Comparison of ENCODE assay signal across 25 mouse cellular contexts in the genomic region with DNA sequence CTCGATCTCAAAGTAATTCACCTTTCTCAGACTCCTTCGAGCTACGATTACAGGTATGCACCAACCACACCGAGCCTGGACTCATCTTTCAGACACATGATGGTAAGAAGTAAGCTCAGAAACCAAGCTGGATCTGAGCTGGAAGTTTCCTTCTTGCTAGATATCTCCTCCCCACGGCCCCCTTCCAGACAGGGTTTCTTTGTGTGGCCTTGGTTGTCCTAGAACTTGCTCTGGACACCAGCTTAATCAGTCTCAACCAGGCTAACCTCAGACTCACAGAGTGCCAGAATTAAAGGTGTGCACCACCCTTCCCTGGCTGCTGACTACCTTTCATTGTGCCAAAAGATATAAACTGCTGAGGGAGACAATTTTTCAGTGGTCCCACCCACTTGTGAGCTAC. TPM values are rescaled to one million over a fixed set of nuclear protein-coding genes. Genes with fewer than 3 reads are reported as not detected.
A peak's percentile ranks its signal among the peaks of the same experiment; 100 is the strongest.
DNase-seq lines count a peak whose midpoint lies in the region; ATAC-seq and TF ChIP-seq lines count a peak whose summit lies in the region.
"Had no signal": no experiment of that assay in that cellular context is flagged by ENCODE, and none has a peak within 500 bp of the region (broad histone marks: within the 10 kb centered on the region; RNA-seq: fewer than 3 reads in every experiment).

No protein-coding gene starts in this region.

- peaks cover 5% of the 10 kb centered on the region for H3K4me1 ChIP-seq in testis, adult 2 months (ENCODE audit: control insufficient read depth, insufficient read depth, low read length)
- peaks cover 5% of the 10 kb centered on the region for H3K4me1 ChIP-seq in stomach, postnatal 0 days (replicated peaks; ENCODE audit: control insufficient read depth, insufficient read depth)

- no peak overlapping the region for H3K9ac ChIP-seq in stomach, postnatal 0 days (ENCODE audit: low read length)
- H3K9ac ChIP-seq: embryonic facial prominence, embryonic 13.5 days; embryonic facial prominence, embryonic 15.5 days; forebrain, embryonic 13.5 days; forebrain, embryonic 15.5 days; forebrain, postnatal 0 days had no signal

- WGBS in stomach, postnatal 0 days, result 96% methylated on average over 5 of the region's 5 CpGs

- no peaks in the 10 kb centered on the region; the same call in 1 of the 2 replicates for H3K36me3 ChIP-seq in testis, adult 2 months (ENCODE audit: control insufficient read depth, insufficient read depth, low read length)
- no peaks in the 10 kb centered on the region for H3K36me3 ChIP-seq in stomach, postnatal 0 days (ENCODE audit: control insufficient read depth, insufficient read depth, low read length)
- H3K36me3 ChIP-seq: embryonic facial prominence, embryonic 13.5 days; embryonic facial prominence, embryonic 15.5 days; forebrain, embryonic 15.5 days had no signal

- no peak for TF ChIP-seq CTCF in testis, adult 2 months (IDR thresholded peaks at IDR 0.05; ENCODE audit: control insufficient read depth, insufficient read depth, insufficient replicate concordance, low read depth, low read length)
- TF ChIP-seq CTCF in stomach, postnatal 0 days (IDR thresholded peaks at IDR 0.05; ENCODE audit: low read depth), result no peak

- peak; percentile 15 for DNase-seq in cerebellum, adult 11-12 months
- DNase-seq in cerebellum, postnatal 4 days (ENCODE audit: low spot score in 2 of 2), result no peak
- peak; percentile 17 for DNase-seq in cerebellum, adult 9-11 months
- no peak for DNase-seq in testis, postnatal 14 days (ENCODE audit: low spot score)
- no peak for DNase-seq in stomach, postnatal 0 days (ENCODE audit: low spot score)
- DNase-seq in frontal cortex, postnatal 25 days (ENCODE audit: low spot score in 2 of 2), result no peak
- DNase-seq: adrenal gland, adult 2 months; adrenal gland, postnatal 10 days; adrenal gland, postnatal 25 days; B cell, adult 2 months; cerebellum, adult 18-20 months; cerebellum, adult 8-10 months; cerebellum, postnatal 14 days; embryo, embryonic 11 days; forebrain, postnatal 0 days had no signal

- H3K27ac ChIP-seq in testis, adult 2 months (ENCODE audit: control insufficient read depth, insufficient read depth, low read depth, low read length), result no peak overlapping the region
- H3K27ac ChIP-seq in stomach, postnatal 0 days (replicated peaks), result 0 out of 2 replicates have a peak overlapping the region, but pooled peaks have one; percentile 40
- H3K27ac ChIP-seq: embryonic facial prominence, embryonic 13.5 days; embryonic facial prominence, embryonic 15.5 days; forebrain, embryonic 13.5 days; forebrain, embryonic 15.5 days had no signal

- no peak overlapping the region for H3K4me2 ChIP-seq in stomach, postnatal 0 days (replicated peaks; ENCODE audit: low read depth)
- H3K4me2 ChIP-seq: embryonic facial prominence, embryonic 13.5 days; embryonic facial prominence, embryonic 15.5 days; forebrain, embryonic 15.5 days had no signal

- H3K4me3 ChIP-seq in testis, adult 2 months (ENCODE audit: control insufficient read depth, low read depth, low read length), result peak overlapping the region; percentile 76; the same call in 1 of the 2 replicates
- no peak overlapping the region for H3K4me3 ChIP-seq in stomach, postnatal 0 days (ENCODE audit: low read depth, low read length)
- H3K4me3 ChIP-seq: embryonic facial prominence, embryonic 13.5 days; embryonic facial prominence, embryonic 15.5 days; erythroblast, embryonic 14.5 days; forebrain, embryonic 13.5 days; forebrain, embryonic 15.5 days had no signal

- no peak for TF ChIP-seq POLR2A in testis, adult 2 months (IDR thresholded peaks at IDR 0.05; ENCODE audit: control insufficient read depth, low read depth, low read length)

- no peaks in the 10 kb centered on the region for H3K27me3 ChIP-seq in testis, adult 2 months (ENCODE audit: control insufficient read depth, insufficient read depth, low read length)
- H3K27me3 ChIP-seq in stomach, postnatal 0 days (ENCODE audit: control insufficient read depth, insufficient read depth, low read length), result no peaks in the 10 kb centered on the region
- H3K27me3 ChIP-seq: CH12.LX; embryonic facial prominence, embryonic 13.5 days; embryonic facial prominence, embryonic 15.5 days; forebrain, embryonic 13.5 days; forebrain, embryonic 15.5 days had no signal

- H3K9me3 ChIP-seq in stomach, postnatal 0 days (ENCODE audit: control insufficient read depth, low read length), result no peaks in the 10 kb centered on the region
- H3K9me3 ChIP-seq: embryonic facial prominence, embryonic 13.5 days; embryonic facial prominence, embryonic 15.5 days; forebrain, embryonic 13.5 days; forebrain, embryonic 15.5 days; G1E had no signal

- no peak for ATAC-seq in cerebellum, adult (ENCODE audit: insufficient number of reproducible peaks, low FRiP score, low TSS enrichment)
- no peak for ATAC-seq in stomach, postnatal 0 days (ENCODE audit: low FRiP score, low TSS enrichment)
- ATAC-seq: CD4-positive, CD25-positive, alpha-beta regulatory T cell, adult 4 months; forebrain, embryonic 13.5 days; forebrain, embryonic 15.5 days; forebrain, postnatal 0 days had no signal

- TF ChIP-seq EP300 in stomach, postnatal 0 days (optimal IDR thresholded peaks at IDR 0.05), result no peak

RNA-seq across cellular contexts. Expression of gene Sptssa, which starts 1.6 kb away (rescaled TPM):
- polyA plus RNA-seq in testis, adult 2 months (2012; rRNA removed), result 24.0 and 25.1 TPM in 2 replicates
- 163 and 168 TPM in 2 replicates for polyA plus RNA-seq in stomach, postnatal 0 days (2015; fragmentation: Nextera tagmentation; extraction: Ambion mirVana)

RNA-seq across cellular contexts. Expression of gene Eapp, which starts 37.7 kb away (rescaled TPM):
- polyA plus RNA-seq in testis, adult 2 months (2012; rRNA removed), result 29.2 and 40.3 TPM in 2 replicates
- 63.9 and 66.0 TPM in 2 replicates for polyA plus RNA-seq in stomach, postnatal 0 days (2015; fragmentation: Nextera tagmentation; extraction: Ambion mirVana)

Comparison
In these comparisons a context has a peak if more than half of its experiments do, and no peak if none do; other contexts are left out.
1. DNase-seq: peak in cerebellum, adult 11-12 months (single experiment) and cerebellum, adult 9-11 months (single experiment); none in cerebellum, postnatal 4 days (0 of 2), testis, postnatal 14 days (single experiment), stomach, postnatal 0 days (single experiment) and frontal cortex, postnatal 25 days (0 of 2).